Mouse (Mus musculus): ENCODE measurements around the gene Sox10. TPM values are rescaled to one million over a fixed set of nuclear protein-coding genes. Genes with fewer than 3 reads are reported as not detected.

Sox10 gene
- polyA plus RNA-seq, 1 experiment = 1.6 TPM

GRCm38 (mm10) chr15:79133191-79133661, 31.8 kb downstream of the Sox10 start:
- TF ChIP-seq CTCF (IDR thresholded peaks at IDR 0.05; ENCODE audit: control insufficient read depth, insufficient read depth, insufficient replicate concordance, low read depth, low read length) (no peak), POLR2A (IDR thresholded peaks at IDR 0.05; ENCODE audit: control insufficient read depth, low read depth, low read length) (no peak)
- no peaks in the 10 kb centered on the region; the same call in 1 of the 2 replicates for H3K36me3 ChIP-seq (ENCODE audit: control insufficient read depth, insufficient read depth, low read length)

DNA sequence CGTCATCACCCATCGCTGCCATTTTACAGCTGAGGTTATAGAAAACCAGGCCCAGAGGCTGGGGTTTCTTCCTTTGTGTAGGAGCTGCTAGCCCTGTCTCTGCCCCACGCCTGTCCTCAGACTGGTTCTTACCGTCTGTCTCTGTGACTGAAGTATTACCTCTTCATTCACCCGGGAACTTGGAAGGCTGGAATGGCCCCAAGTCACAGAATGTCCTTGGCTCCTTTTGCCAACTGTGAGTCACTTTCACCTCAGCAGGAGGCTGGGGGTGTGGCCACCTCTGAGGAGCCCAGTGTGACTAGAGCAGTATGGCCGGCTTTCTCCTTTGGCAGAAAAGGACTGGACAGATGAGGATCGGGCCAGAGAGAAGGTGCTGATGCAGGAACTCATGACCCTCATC, 33.6 kb downstream of the Sox10 start:
- Histone ChIP-seq H3K4me3 (ENCODE audit: control insufficient read depth, low read depth, low read length) (no peak overlapping the region), H3K27me3 (ENCODE audit: control insufficient read depth, insufficient read depth, low read length) (no peaks in the 10 kb centered on the region), H3K4me1 (ENCODE audit: control insufficient read depth, insufficient read depth, low read length) (peaks cover 8% of the 10 kb centered on the region), H3K36me3 (ENCODE audit: control insufficient read depth, insufficient read depth, low read length) (no peaks in the 10 kb centered on the region), H3K27ac (ENCODE audit: control insufficient read depth, insufficient read depth, low read depth, low read length) (peak overlapping the region; percentile 22)
- TF ChIP-seq POLR2A (IDR thresholded peaks at IDR 0.05; ENCODE audit: control insufficient read depth, low read depth, low read length) = no peak
- no peak for TF ChIP-seq CTCF (IDR thresholded peaks at IDR 0.05; ENCODE audit: control insufficient read depth, insufficient read depth, insufficient replicate concordance, low read depth, low read length)

More at GRCm38 (mm10) chr15:79133191-79133661, 31.8 kb downstream of the Sox10 start:
- no peak overlapping the region for H3K4me3 ChIP-seq (ENCODE audit: control insufficient read depth, low read depth, low read length)
- H3K27ac ChIP-seq (ENCODE audit: control insufficient read depth, insufficient read depth, low read depth, low read length) = no peak overlapping the region
- no peaks in the 10 kb centered on the region for H3K27me3 ChIP-seq (ENCODE audit: control insufficient read depth, insufficient read depth, low read length)
- H3K4me1 ChIP-seq (ENCODE audit: control insufficient read depth, insufficient read depth, low read length) = peaks cover 8% of the 10 kb centered on the region

GRCm38 (mm10) chr15:79130782-79131181, 34.3 kb downstream of the Sox10 start:
- Histone ChIP-seq H3K4me1 (ENCODE audit: control insufficient read depth, insufficient read depth, low read length) (peaks cover 8% of the 10 kb centered on the region), H3K36me3 (ENCODE audit: control insufficient read depth, insufficient read depth, low read length) (no peaks in the 10 kb centered on the region), H3K27me3 (ENCODE audit: control insufficient read depth, insufficient read depth, low read length) (no peaks in the 10 kb centered on the region), H3K27ac (ENCODE audit: control insufficient read depth, insufficient read depth, low read depth, low read length) (no peak overlapping the region), H3K4me3 (ENCODE audit: control insufficient read depth, low read depth, low read length) (no peak overlapping the region)
- TF ChIP-seq POLR2A (IDR thresholded peaks at IDR 0.05; ENCODE audit: control insufficient read depth, low read depth, low read length) (no peak), CTCF (IDR thresholded peaks at IDR 0.05; ENCODE audit: control insufficient read depth, insufficient read depth, insufficient replicate concordance, low read depth, low read length) (no peak)

DNA sequence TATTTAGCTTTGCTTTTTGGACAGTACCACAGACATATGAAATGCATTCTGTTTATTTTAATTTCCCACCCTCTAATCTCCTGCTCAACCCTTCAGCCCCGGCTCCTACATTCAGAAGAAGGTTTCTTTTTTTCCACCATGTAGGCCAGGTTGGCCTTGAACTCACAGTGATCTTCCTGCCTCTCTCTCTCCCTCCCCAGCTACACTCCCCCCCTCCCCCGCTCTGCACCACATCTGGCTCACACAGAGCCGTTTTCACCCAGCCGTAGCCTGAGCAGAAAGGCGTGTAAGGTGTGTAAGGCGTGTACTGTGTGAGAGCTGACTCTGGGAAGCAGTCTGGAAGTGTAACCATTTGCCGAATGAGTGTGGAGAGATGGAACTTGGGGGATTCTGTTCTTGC, 35.7 kb downstream of the Sox10 start:
- TF ChIP-seq CTCF (IDR thresholded peaks at IDR 0.05; ENCODE audit: control insufficient read depth, insufficient read depth, insufficient replicate concordance, low read depth, low read length) (no peak), POLR2A (IDR thresholded peaks at IDR 0.05; ENCODE audit: control insufficient read depth, low read depth, low read length) (no peak)
- Histone ChIP-seq H3K27me3 (ENCODE audit: control insufficient read depth, insufficient read depth, low read length) (no peaks in the 10 kb centered on the region), H3K4me1 (ENCODE audit: control insufficient read depth, insufficient read depth, low read length) (peaks cover 8% of the 10 kb centered on the region), H3K36me3 (ENCODE audit: control insufficient read depth, insufficient read depth, low read length) (no peaks in the 10 kb centered on the region; the same call in 1 of the 2 replicates), H3K4me3 (ENCODE audit: control insufficient read depth, low read depth, low read length) (no peak overlapping the region), H3K27ac (ENCODE audit: control insufficient read depth, insufficient read depth, low read depth, low read length) (no peak overlapping the region)

DNA sequence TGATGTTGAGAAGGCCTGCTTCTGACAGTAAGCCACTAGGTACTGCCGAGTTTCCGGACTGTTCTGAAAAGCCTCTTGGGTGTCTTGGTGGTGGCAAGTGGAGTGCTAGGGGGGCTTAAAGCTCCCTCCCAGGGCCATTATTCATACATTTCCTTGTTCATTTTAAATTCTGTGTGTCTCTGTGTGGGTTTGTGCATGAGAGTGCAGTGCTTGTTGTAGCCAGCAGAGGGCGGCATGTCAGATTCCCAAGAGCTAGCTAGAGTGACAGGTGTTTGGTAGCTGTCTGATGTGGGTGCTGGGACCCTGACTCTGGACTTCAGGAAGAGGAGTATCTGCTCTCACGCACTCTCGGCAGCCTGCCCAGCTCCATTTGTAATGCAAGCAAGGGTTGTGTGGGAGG, 36.8 kb downstream of the Sox10 start:
- no peak for TF ChIP-seq POLR2A (IDR thresholded peaks at IDR 0.05; ENCODE audit: control insufficient read depth, low read depth, low read length)
- TF ChIP-seq CTCF (IDR thresholded peaks at IDR 0.05; ENCODE audit: control insufficient read depth, insufficient read depth, insufficient replicate concordance, low read depth, low read length) = peak; percentile 50; the same call in 1 of the 2 replicates
- no peak overlapping the region for H3K27ac ChIP-seq (ENCODE audit: control insufficient read depth, insufficient read depth, low read depth, low read length)
- no peaks in the 10 kb centered on the region; the same call in none of the 2 replicates for H3K36me3 ChIP-seq (ENCODE audit: control insufficient read depth, insufficient read depth, low read length)

GRCm38 (mm10) chr15:79127101-79127500, 37.9 kb downstream of the Sox10 start:
- Histone ChIP-seq H3K27me3 (ENCODE audit: control insufficient read depth, insufficient read depth, low read length) (no peaks in the 10 kb centered on the region), H3K36me3 (ENCODE audit: control insufficient read depth, insufficient read depth, low read length) (no peaks in the 10 kb centered on the region; the same call in none of the 2 replicates), H3K4me3 (ENCODE audit: control insufficient read depth, low read depth, low read length) (peak overlapping the region; percentile 77)

More for the DNA sequence above, 36.8 kb downstream of the Sox10 start:
- H3K4me1 ChIP-seq (ENCODE audit: control insufficient read depth, insufficient read depth, low read length) = peaks cover 8% of the 10 kb centered on the region
- H3K4me3 ChIP-seq (ENCODE audit: control insufficient read depth, low read depth, low read length) = no peak overlapping the region
- H3K27me3 ChIP-seq (ENCODE audit: control insufficient read depth, insufficient read depth, low read length) = no peaks in the 10 kb centered on the region

GRCm38 (mm10) chr15:79126217-79126932, 38.7 kb downstream of the Sox10 start:
- no peak overlapping the region for H3K27ac ChIP-seq (ENCODE audit: control insufficient read depth, insufficient read depth, low read depth, low read length)
- no peaks in the 10 kb centered on the region; the same call in none of the 2 replicates for H3K36me3 ChIP-seq (ENCODE audit: control insufficient read depth, insufficient read depth, low read length)
- peak overlapping the region; percentile 77 for H3K4me3 ChIP-seq (ENCODE audit: control insufficient read depth, low read depth, low read length)
- no peaks in the 10 kb centered on the region for H3K27me3 ChIP-seq (ENCODE audit: control insufficient read depth, insufficient read depth, low read length)
- TF ChIP-seq CTCF (IDR thresholded peaks at IDR 0.05; ENCODE audit: control insufficient read depth, insufficient read depth, insufficient replicate concordance, low read depth, low read length) = peak; percentile 1; the same call in 1 of the 2 replicates
- no peak for TF ChIP-seq POLR2A (IDR thresholded peaks at IDR 0.05; ENCODE audit: control insufficient read depth, low read depth, low read length)
- peaks cover 5% of the 10 kb centered on the region for H3K4me1 ChIP-seq (ENCODE audit: control insufficient read depth, insufficient read depth, low read length)

More at GRCm38 (mm10) chr15:79127101-79127500, 37.9 kb downstream of the Sox10 start:
- Histone ChIP-seq H3K27ac (ENCODE audit: control insufficient read depth, insufficient read depth, low read depth, low read length) (no peak overlapping the region), H3K4me1 (ENCODE audit: control insufficient read depth, insufficient read depth, low read length) (peaks cover 8% of the 10 kb centered on the region)
- TF ChIP-seq POLR2A (IDR thresholded peaks at IDR 0.05; ENCODE audit: control insufficient read depth, low read depth, low read length) (no peak), CTCF (IDR thresholded peaks at IDR 0.05; ENCODE audit: control insufficient read depth, insufficient read depth, insufficient replicate concordance, low read depth, low read length) (no peak)
